Mouse (Mus musculus): ENCODE measurements at regions not wholly inside any gene's neighbourhood (a gene's known extent, or its start where the extent isn't known, plus 50 kb on each side); places are given as distances from the start of the nearest gene placed in this dataset.

DNA sequence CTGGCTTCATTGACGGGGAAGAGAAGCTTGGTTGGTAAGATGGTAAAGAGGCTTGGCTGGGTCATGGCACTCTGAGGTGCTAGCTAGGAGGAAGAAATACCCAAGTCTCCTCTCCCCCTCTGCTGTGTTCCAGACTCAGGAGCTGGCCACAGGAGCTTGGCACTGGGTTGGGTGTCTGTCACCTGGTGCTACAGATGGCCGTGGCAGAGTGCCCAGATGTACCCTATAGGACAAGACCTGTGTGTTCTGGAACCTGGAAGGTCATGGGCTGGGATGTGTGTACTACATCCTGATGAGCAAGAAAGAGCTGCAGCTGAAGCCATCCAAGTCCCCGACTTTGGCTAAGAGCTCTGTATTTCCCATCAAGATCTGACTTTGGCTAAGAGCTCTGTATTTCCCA, 72.4 kb downstream of the Nupl2 start:
- no peak for DNase-seq (ENCODE audit: low spot score in 2 of 2)

DNA sequence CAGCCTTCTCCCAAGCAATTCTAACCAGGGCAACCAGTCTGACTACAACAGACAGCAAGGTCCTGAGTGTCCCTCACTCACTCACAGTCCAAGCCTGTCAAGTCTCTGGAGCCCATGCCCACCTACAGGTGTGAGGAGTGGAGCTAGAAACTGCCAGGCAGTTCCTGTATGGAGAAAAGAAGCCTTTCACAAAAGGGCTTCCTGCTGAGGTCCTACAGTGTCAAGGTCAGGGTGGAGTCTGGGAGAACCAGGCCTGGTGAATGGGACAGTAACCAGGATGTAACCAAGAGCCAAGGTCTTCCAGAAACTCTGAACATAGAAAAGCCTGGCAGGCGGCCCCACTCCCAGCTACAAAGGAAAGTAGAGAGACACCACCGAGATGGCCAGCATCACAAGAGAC, 74.2 kb downstream of the Nupl2 start:
- DNase-seq (ENCODE audit: low spot score in 2 of 2) = no peak

DNA sequence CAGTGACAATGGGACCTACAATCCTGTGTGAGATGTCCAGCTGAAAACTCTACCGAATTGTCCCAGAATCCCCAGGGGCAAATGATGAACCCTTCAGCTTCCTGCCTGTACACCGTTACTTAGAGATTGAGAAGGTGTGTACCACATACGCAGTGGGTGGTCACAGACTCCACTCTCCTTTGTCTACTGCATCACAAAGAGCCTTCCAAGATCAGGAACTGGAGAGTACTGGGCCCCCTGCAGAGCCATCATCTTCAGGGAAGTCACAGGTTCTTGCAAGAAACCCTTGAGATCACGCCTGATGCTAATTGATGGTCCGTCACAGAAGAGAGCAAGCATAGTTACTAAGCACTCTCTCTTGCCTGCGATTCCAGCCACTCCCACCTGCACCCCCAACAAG, 79.4 kb downstream of the Nupl2 start:
- DNase-seq (ENCODE audit: low spot score in 2 of 2) = no peak

DNA sequence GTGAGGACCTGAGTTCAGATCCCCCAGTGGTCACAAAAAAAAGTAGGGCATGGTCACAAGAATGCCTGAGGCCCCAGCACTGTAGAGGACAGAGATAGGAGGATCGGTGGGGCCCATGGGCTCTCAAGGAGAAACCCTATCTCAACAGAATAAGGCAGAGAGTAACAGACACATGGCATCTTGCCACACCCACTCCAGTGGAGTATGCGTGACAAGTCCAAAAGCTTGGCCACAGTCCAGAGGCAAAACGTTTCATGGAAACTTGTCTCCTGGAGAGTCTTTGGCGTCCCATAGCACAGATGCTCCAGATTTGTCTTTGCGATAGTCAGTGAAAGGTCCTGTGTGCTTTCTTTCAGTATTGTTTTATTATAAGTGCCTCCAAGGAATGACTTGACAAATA, 90.7 kb downstream of the Nupl2 start:
- no peak for DNase-seq (ENCODE audit: low spot score in 2 of 2)

DNA sequence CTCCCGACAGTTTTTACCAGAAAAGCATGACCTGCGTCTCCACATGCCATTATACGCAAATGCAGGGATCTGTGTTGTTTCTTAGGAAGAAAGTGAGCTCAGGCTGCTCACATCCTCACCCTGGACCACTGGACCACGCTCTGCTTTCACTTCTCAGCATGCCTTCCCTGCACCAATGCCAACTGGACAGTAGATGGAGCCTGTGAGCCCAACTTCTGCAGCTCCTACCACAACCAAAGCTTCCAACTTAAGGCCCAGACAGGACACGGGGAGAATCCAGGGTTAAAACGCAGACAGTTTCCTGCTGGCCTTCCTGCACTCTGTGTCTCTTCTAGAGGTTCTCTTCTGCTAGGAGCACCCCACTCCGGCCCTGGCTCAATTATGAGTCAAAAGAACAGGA, 90.3 kb downstream of the Kcnh2 start:
- peak; percentile 80 for DNase-seq (ENCODE audit: low spot score in 2 of 2)

DNA sequence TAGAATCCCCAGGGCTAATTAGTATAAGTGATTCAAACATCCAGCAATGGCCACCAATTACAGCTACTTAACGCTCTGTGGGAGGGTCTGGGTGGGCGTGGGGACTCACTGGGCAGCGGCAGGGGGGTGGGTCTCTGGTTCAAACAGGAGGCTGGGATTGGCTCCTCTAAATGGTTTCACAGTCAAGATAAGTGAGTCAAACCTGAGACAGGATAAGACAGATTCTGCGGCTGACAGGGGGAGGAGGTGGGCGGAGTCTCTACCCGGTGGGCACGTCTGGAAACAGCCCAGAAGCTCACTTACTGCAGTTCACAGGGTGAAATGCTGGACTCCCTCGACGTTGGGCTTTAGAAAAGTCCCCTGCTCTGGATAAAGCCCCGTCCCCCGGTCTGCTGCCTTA, 89.3 kb downstream of the Kcnh2 start:
- DNase-seq (ENCODE audit: low spot score in 2 of 2) = no peak

DNA sequence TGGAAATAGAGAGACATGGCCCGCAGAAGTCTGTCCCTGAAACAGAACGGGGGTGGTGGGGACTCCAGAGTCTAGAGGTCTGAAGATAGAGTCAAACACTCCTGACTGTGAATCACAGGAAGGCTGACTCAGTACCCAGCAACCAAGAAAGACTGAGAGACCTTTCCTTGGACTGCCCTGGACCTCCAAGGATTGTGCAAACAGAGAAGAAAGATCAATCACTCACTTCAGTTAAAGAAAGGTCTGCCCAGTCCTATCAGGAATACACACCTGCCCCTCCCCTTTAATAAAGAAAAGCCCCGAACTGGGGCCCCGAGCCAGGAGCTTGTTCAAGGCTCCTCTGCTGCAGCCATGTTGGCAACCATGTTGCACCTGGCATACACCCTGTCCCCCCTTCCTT, 87.3 kb downstream of the Kcnh2 start:
- no peak for DNase-seq (ENCODE audit: low spot score in 2 of 2)

DNA sequence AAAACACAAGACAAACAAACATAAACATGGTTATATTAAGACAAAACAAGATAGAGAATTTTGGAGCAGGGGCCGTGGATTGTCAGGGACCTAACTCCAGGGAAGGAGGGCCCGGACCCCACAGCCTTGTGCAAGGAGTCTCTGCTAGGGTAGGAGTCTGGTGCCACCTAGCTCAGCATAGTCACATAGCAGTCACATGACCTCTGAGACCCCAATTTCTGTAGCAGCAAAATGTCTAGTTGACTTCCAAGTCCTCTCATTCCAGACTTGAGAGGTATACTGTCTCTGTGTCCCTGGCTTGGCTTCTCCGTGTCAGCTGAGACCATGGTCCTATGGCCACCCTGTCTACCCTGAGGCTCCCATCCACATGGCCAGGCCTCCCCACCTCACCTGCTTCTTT, 86.0 kb downstream of the Kcnh2 start:
- no peak for DNase-seq (ENCODE audit: low spot score in 2 of 2)

DNA sequence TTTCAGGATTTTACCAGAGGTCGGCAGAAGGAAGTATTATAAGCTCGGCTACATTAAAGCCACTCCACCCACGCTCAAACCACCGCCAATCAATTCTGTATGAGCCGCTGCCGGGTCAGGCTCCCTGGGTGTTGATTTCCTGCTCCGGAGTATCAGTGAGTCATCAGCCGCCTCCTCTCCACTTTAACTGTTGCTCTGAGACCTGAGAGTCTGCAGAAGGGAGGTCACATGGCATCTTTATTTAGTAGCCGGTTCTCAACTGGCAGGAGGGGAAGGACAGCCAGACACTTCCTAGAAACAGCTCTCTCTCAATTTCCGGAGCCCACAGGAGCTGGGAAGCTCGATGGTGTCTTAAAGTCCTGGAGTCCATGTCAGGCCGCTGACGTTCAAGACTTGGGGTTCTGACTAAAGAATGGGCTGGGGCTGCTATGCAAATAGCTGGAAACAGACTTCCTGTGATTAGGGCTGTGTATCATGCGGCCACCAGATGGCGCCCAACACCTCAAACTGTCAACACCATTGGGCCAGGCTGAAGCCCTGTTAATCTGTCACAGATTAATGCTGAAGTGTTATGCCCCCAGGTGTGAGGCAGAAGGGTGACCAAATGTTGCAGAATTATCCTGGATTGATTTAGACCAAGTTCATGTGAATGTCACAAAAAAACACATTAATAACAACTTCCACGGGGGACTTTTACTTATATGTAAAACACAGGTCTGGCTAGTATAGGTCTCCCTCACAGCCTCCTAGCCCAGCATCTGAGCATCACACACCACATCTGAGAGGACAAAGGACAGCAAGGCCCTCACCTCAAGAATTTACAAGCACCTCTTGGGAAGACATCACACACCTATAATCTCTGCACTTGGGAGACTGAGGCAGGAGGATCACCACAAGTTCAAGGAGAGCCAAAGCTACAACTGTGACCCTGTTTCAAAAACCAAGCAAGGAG, 84.8 kb downstream of the Kcnh2 start:
- DNase-seq (ENCODE audit: low spot score in 2 of 2) = peak; percentile 88 to 89

Measured in layer of hippocampus, postnatal 10 days (tissue).